24 mouse cellular contexts compared by ENCODE assay signal in genomic region chr2:153049997-153050358, GRCm38 (mm10). TPM values are rescaled to one million over a fixed set of nuclear protein-coding genes. Genes with fewer than 3 reads are reported as not detected.
DNase-seq lines count a peak whose midpoint lies in the region; ATAC-seq and TF ChIP-seq lines count a peak whose summit lies in the region.
"Had no signal": no experiment of that assay in that cellular context is flagged by ENCODE, and none has a peak within 500 bp of the region (broad histone marks: within the 10 kb centered on the region; RNA-seq: fewer than 3 reads in every experiment).

No protein-coding gene starts in this region.

- H3K9ac ChIP-seq in forebrain, embryonic 16.5 days (replicated peaks; ENCODE audit: low read depth, low read length): no peak overlapping the region
- no peak overlapping the region for H3K9ac ChIP-seq in forebrain, embryonic 12.5 days
- no peak overlapping the region for H3K9ac ChIP-seq in midbrain, embryonic 16.5 days (ENCODE audit: low read depth, low read length)
- H3K9ac ChIP-seq in midbrain, embryonic 11.5 days (ENCODE audit: low read length): no peak overlapping the region
- H3K9ac ChIP-seq: heart, embryonic 12.5 days; limb, embryonic 13.5 days; liver, embryonic 13.5 days had no signal

- no peak for ATAC-seq in forebrain, embryonic 16.5 days
- no peak for ATAC-seq in forebrain, embryonic 12.5 days (ENCODE audit: low FRiP score)
- ATAC-seq in midbrain, embryonic 16.5 days: no peak
- ATAC-seq in midbrain, embryonic 11.5 days (ENCODE audit: low FRiP score): no peak
- ATAC-seq: CD4-positive, CD25-positive, alpha-beta regulatory T cell, adult 4 months; intestine, postnatal 0 days had no signal

- H3K27me3 ChIP-seq in cerebellum, adult 2 months (ENCODE audit: control insufficient read depth, insufficient read depth, low read length): no peaks in the 10 kb centered on the region
- H3K27me3 ChIP-seq in forebrain, embryonic 16.5 days (replicated peaks; ENCODE audit: control insufficient read depth, insufficient read depth, low read length): peaks cover 2% of the 10 kb centered on the region; the same call in 1 of the 2 replicates
- H3K27me3 ChIP-seq in forebrain, embryonic 12.5 days: peaks cover 54% of the 10 kb centered on the region
- H3K27me3 ChIP-seq in midbrain, embryonic 16.5 days (ENCODE audit: control insufficient read depth, insufficient read depth, low read depth, low read length): 0 out of 2 replicates have a peak, but pooled peaks cover 3% of the 10 kb centered on the region
- peaks cover 8% of the 10 kb centered on the region for H3K27me3 ChIP-seq in midbrain, embryonic 11.5 days (ENCODE audit: control insufficient read depth, insufficient read depth, low read length)

- no peak overlapping the region for H3K4me3 ChIP-seq in cerebellum, adult 2 months (replicated peaks; ENCODE audit: insufficient read depth, low read depth, low read length)
- no peak overlapping the region for H3K4me3 ChIP-seq in forebrain, embryonic 16.5 days (replicated peaks; ENCODE audit: low read length)
- no peak overlapping the region for H3K4me3 ChIP-seq in forebrain, embryonic 12.5 days (replicated peaks)
- H3K4me3 ChIP-seq in midbrain, embryonic 16.5 days (ENCODE audit: low read depth, low read length): no peak overlapping the region
- H3K4me3 ChIP-seq in midbrain, embryonic 11.5 days (ENCODE audit: low read depth, low read length): no peak overlapping the region
- H3K4me3 ChIP-seq: heart, embryonic 12.5 days; layer of hippocampus, adult 2 months; limb, embryonic 13.5 days; liver, embryonic 13.5 days had no signal

- no peak overlapping the region for H3K4me2 ChIP-seq in forebrain, embryonic 16.5 days (ENCODE audit: low read length)
- H3K4me2 ChIP-seq in forebrain, embryonic 12.5 days: no peak overlapping the region
- H3K4me2 ChIP-seq in midbrain, embryonic 16.5 days (ENCODE audit: low read length): no peak overlapping the region
- H3K4me2 ChIP-seq in midbrain, embryonic 11.5 days: no peak overlapping the region
- H3K4me2 ChIP-seq: heart, embryonic 12.5 days; limb, embryonic 13.5 days; liver, embryonic 13.5 days had no signal

- H3K36me3 ChIP-seq in forebrain, embryonic 16.5 days (ENCODE audit: control insufficient read depth, insufficient read depth): no peaks in the 10 kb centered on the region; the same call in 1 of the 2 replicates
- H3K36me3 ChIP-seq in forebrain, embryonic 12.5 days (replicated peaks): peaks cover 6% of the 10 kb centered on the region; the same call in 1 of the 2 replicates
- H3K36me3 ChIP-seq in midbrain, embryonic 16.5 days (ENCODE audit: control insufficient read depth, insufficient read depth, low read length): peaks cover 9% of the 10 kb centered on the region; the same call in 1 of the 2 replicates
- H3K36me3 ChIP-seq in midbrain, embryonic 11.5 days (ENCODE audit: control insufficient read depth, insufficient read depth, low read length): no peaks in the 10 kb centered on the region
- H3K36me3 ChIP-seq: heart, embryonic 12.5 days; limb, embryonic 13.5 days; liver, embryonic 13.5 days had no signal

- no peak for TF ChIP-seq CTCF in cerebellum, adult 2 months (IDR thresholded peaks at IDR 0.05; ENCODE audit: borderline replicate concordance, insufficient read depth, low read depth, low read length)

- peaks cover 76% of the 10 kb centered on the region for H3K4me1 ChIP-seq in cerebellum, adult 2 months (ENCODE audit: control insufficient read depth, insufficient read depth, low read length)
- peaks cover 44% of the 10 kb centered on the region for H3K4me1 ChIP-seq in forebrain, embryonic 16.5 days (replicated peaks; ENCODE audit: control insufficient read depth, insufficient read depth, low read length)
- H3K4me1 ChIP-seq in forebrain, embryonic 12.5 days: peaks cover 25% of the 10 kb centered on the region
- H3K4me1 ChIP-seq in midbrain, embryonic 16.5 days (ENCODE audit: control insufficient read depth, insufficient read depth, low read length): peaks cover 8% of the 10 kb centered on the region
- H3K4me1 ChIP-seq in midbrain, embryonic 11.5 days (ENCODE audit: control insufficient read depth, insufficient read depth, low read length): no peaks in the 10 kb centered on the region
- H3K4me1 ChIP-seq: heart, embryonic 12.5 days had no signal

- H3K9me3 ChIP-seq in forebrain, embryonic 16.5 days (ENCODE audit: control insufficient read depth, low read length): no peaks in the 10 kb centered on the region
- no peaks in the 10 kb centered on the region for H3K9me3 ChIP-seq in forebrain, embryonic 12.5 days
- H3K9me3 ChIP-seq in midbrain, embryonic 16.5 days (replicated peaks; ENCODE audit: control insufficient read depth, low read length, poor library complexity, severe bottlenecking): no peaks in the 10 kb centered on the region
- H3K9me3 ChIP-seq in midbrain, embryonic 11.5 days (ENCODE audit: control insufficient read depth, low read length): no peaks in the 10 kb centered on the region
- H3K9me3 ChIP-seq: heart, embryonic 12.5 days; limb, embryonic 13.5 days; liver, embryonic 13.5 days had no signal

- no peak for TF ChIP-seq POLR2A in cerebellum, adult 2 months (IDR thresholded peaks at IDR 0.05; ENCODE audit: borderline replicate concordance, insufficient read depth, low read length)

- no peak for DNase-seq in cerebellum, adult 2 months
- DNase-seq in cerebellum, adult 9-10 months: no peak
- no peak for DNase-seq in midbrain, embryonic 11.5 days (ENCODE audit: low spot score, missing footprints)
- DNase-seq in layer of hippocampus, postnatal 10 days (ENCODE audit: low spot score in 2 of 2): no peak
- DNase-seq: adrenal gland, postnatal 14 days; gastrocnemius, postnatal 25 days; heart, adult 18-20 months; heart, postnatal 10 days; kidney, postnatal 25 days; liver, embryonic 13.5 days; lung, adult 2 months; lung, postnatal 14 days; spleen, adult 18-20 months had no signal

- H3K27ac ChIP-seq in cerebellum, adult 2 months (ENCODE audit: insufficient read depth, low read length): peak overlapping the region; percentile 92
- peak overlapping the region; percentile 88 for H3K27ac ChIP-seq in forebrain, embryonic 16.5 days (ENCODE audit: low read length)
- no peak overlapping the region for H3K27ac ChIP-seq in forebrain, embryonic 12.5 days
- peak overlapping the region; percentile 74; the same call in 1 of the 2 replicates for H3K27ac ChIP-seq in midbrain, embryonic 16.5 days (ENCODE audit: low read length)
- no peak overlapping the region for H3K27ac ChIP-seq in midbrain, embryonic 11.5 days (ENCODE audit: low read depth, low read length)
- H3K27ac ChIP-seq: layer of hippocampus, adult 2 months; limb, embryonic 13.5 days; liver, embryonic 13.5 days had no signal

- WGBS in cerebellum, adult 2 months: 30% methylated on average over 4 of the region's 4 CpGs
- 60% methylated on average over 4 of the region's 4 CpGs for WGBS in forebrain, embryonic 16.5 days
- WGBS in forebrain, embryonic 12.5 days: 84% methylated on average over 4 of the region's 4 CpGs
- WGBS in midbrain, embryonic 16.5 days: 82% methylated on average over 4 of the region's 4 CpGs
- WGBS in midbrain, embryonic 11.5 days: 94% methylated on average over 4 of the region's 4 CpGs

RNA-seq across cellular contexts. Expression of gene Ccm2l, which starts 15.8 kb away (rescaled TPM):
- polyA plus RNA-seq in cerebellum, adult 2 months (2012; rRNA removed): 9.0 and 11.4 TPM in 2 replicates
- 0.85 and 0.94 TPM in 2 replicates for polyA plus RNA-seq in forebrain, embryonic 16.5 days (2015; fragmentation: Nextera tagmentation; extraction: Ambion mirVana)
- polyA plus RNA-seq in forebrain, embryonic 12.5 days (2016; fragmentation: Nextera tagmentation; extraction: Ambion mirVana): 1.4 and 1.7 TPM in 2 replicates
- polyA plus RNA-seq in midbrain, embryonic 16.5 days (2015; fragmentation: Nextera tagmentation; extraction: Ambion mirVana): 1.0 and 1.2 TPM in 2 replicates
- 1.2 and 2.1 TPM in 2 replicates for polyA plus RNA-seq in midbrain, embryonic 11.5 days (2014; fragmentation: Nextera tagmentation; extraction: Ambion mirVana)
- total RNA-seq in layer of hippocampus, postnatal 10 days (2021): 1 to 10 TPM; 6.8 to 9.8 TPM
- polyA plus RNA-seq: CD4-positive, CD25-positive, alpha-beta regulatory T cell, adult 4 months had no signal

RNA-seq across cellular contexts. Expression of gene Xkr7, which starts 18.3 kb away (rescaled TPM):
- polyA plus RNA-seq in cerebellum, adult 2 months (2012; rRNA removed): 9.5 and 11.6 TPM in 2 replicates
- polyA plus RNA-seq in forebrain, embryonic 16.5 days (2015; fragmentation: Nextera tagmentation; extraction: Ambion mirVana): 1.6 and 2.0 TPM in 2 replicates
- 0.95 and 1.2 TPM in 2 replicates for polyA plus RNA-seq in forebrain, embryonic 12.5 days (2016; fragmentation: Nextera tagmentation; extraction: Ambion mirVana)
- polyA plus RNA-seq in midbrain, embryonic 16.5 days (2015; fragmentation: Nextera tagmentation; extraction: Ambion mirVana): 1.6 and 1.9 TPM in 2 replicates
- 0.40 and 0.52 TPM in 2 replicates for polyA plus RNA-seq in midbrain, embryonic 11.5 days (2014; fragmentation: Nextera tagmentation; extraction: Ambion mirVana)
- total RNA-seq in layer of hippocampus, postnatal 10 days (2021): 1 to 10 TPM; 5.7 to 6.3 TPM
- total RNA-seq: heart, adult 18-20 months; heart, postnatal 10 days; megakaryocyte progenitor cell, adult 5-6 weeks had no signal
- polyA plus RNA-seq: CD4-positive, CD25-positive, alpha-beta regulatory T cell, adult 4 months; heart, embryonic 12.5 days; intestine, postnatal 0 days; kidney, embryonic 14.5 days; limb, embryonic 13.5 days; liver, embryonic 13.5 days; lung, adult 2 months; thymus, postnatal 0 days had no signal

RNA-seq across cellular contexts. Expression of gene Pdrg1, which starts 34.8 kb away (rescaled TPM):
- 131 and 133 TPM in 2 replicates for polyA plus RNA-seq in cerebellum, adult 2 months (2012; rRNA removed)
- 187 and 204 TPM in 2 replicates for polyA plus RNA-seq in forebrain, embryonic 16.5 days (2015; fragmentation: Nextera tagmentation; extraction: Ambion mirVana)
- 109 and 119 TPM in 2 replicates for polyA plus RNA-seq in forebrain, embryonic 12.5 days (2016; fragmentation: Nextera tagmentation; extraction: Ambion mirVana)
- polyA plus RNA-seq in midbrain, embryonic 16.5 days (2015; fragmentation: Nextera tagmentation; extraction: Ambion mirVana): 236 and 259 TPM in 2 replicates
- polyA plus RNA-seq in midbrain, embryonic 11.5 days (2014; fragmentation: Nextera tagmentation; extraction: Ambion mirVana): 83.9 and 88.7 TPM in 2 replicates
- 10 to 100 TPM; 42.9 to 57.5 TPM for total RNA-seq in layer of hippocampus, postnatal 10 days (2021)

RNA-seq across cellular contexts. Expression of gene Hck, which starts 58.3 kb away (rescaled TPM):
- 1.2 and 1.4 TPM in 2 replicates for polyA plus RNA-seq in cerebellum, adult 2 months (2012; rRNA removed)
- 1.8 and 2.1 TPM in 2 replicates for polyA plus RNA-seq in forebrain, embryonic 16.5 days (2015; fragmentation: Nextera tagmentation; extraction: Ambion mirVana)
- polyA plus RNA-seq in forebrain, embryonic 12.5 days (2016; fragmentation: Nextera tagmentation; extraction: Ambion mirVana): 1.3 and 1.5 TPM in 2 replicates
- polyA plus RNA-seq in midbrain, embryonic 16.5 days (2015; fragmentation: Nextera tagmentation; extraction: Ambion mirVana): 3.4 and 4.9 TPM in 2 replicates
- polyA plus RNA-seq in midbrain, embryonic 11.5 days (2014; fragmentation: Nextera tagmentation; extraction: Ambion mirVana): 2.4 and 2.5 TPM in 2 replicates
- 1 to 10 TPM; 2.6 to 3.2 TPM for total RNA-seq in layer of hippocampus, postnatal 10 days (2021)

Comparison
In these comparisons a context has a peak if more than half of its experiments do, and no peak if none do; other contexts are left out.
1. H3K27ac ChIP-seq: peak in cerebellum, adult 2 months (single experiment), forebrain, embryonic 16.5 days (single experiment) and midbrain, embryonic 16.5 days (single experiment); none in forebrain, embryonic 12.5 days (single experiment) and midbrain, embryonic 11.5 days (single experiment).